Mouse (Mus musculus): ENCODE results near the gene Adamts4. TPM values are rescaled to one million over a fixed set of nuclear protein-coding genes. Genes with fewer than 3 reads are reported as not detected.

Adamts4 gene
- polyA plus RNA-seq, 1 experiment from 2014 or later, result 7.5 TPM

GRCm38 (mm10) chr1:171285096-171285892 lies 35.1 kb downstream of the Adamts4 start:
- Histone ChIP-seq H3K4me3 (ENCODE audit: low read depth, low read length) (no peak overlapping the region), H3K4me2 (no peak overlapping the region), H3K36me3 (ENCODE audit: insufficient read depth) (peaks cover 65% of the 10 kb centered on the region), H3K9ac (no peak overlapping the region), H3K9me3 (ENCODE audit: low read depth, low read length) (no peaks in the 10 kb centered on the region), H3K27ac (ENCODE audit: low read depth) (no peak overlapping the region), H3K27me3 (ENCODE audit: insufficient read depth, low read length) (no peaks in the 10 kb centered on the region), H3K4me1 (ENCODE audit: insufficient read depth) (peaks cover 5% of the 10 kb centered on the region; the same call in 1 of the 2 replicates)
- ATAC-seq (ENCODE audit: insufficient read depth), result no peak
- TF ChIP-seq CTCF (IDR thresholded peaks at IDR 0.05; ENCODE audit: low read depth), result no peak
- 84% methylated on average over 20 of the region's 20 CpGs for WGBS
- no peak for DNase-seq

GRCm38 (mm10) chr1:171286517-171286916 lies 36.3 kb downstream of the Adamts4 start:
- DNase-seq, result no peak
- H3K36me3 ChIP-seq (ENCODE audit: insufficient read depth), result peaks cover 65% of the 10 kb centered on the region

GRCm38 (mm10) chr1:171287136-171288081 lies 37.2 kb downstream of the Adamts4 start, which contains the start of gene Usp21:
Gene Usp21 (minus strand): TSS chr1:171287991.
- TF ChIP-seq CTCF (IDR thresholded peaks at IDR 0.05; ENCODE audit: low read depth), result no peak
- peak; percentile 95 for ATAC-seq (ENCODE audit: insufficient read depth)
- under 1% methylated on average over 49 of the region's 49 CpGs for WGBS

More at GRCm38 (mm10) chr1:171286517-171286916, 36.3 kb downstream of the Adamts4 start:
- no peaks in the 10 kb centered on the region for H3K9me3 ChIP-seq (ENCODE audit: low read depth, low read length)
- H3K9ac ChIP-seq, result no peak overlapping the region
- no peak for TF ChIP-seq CTCF (IDR thresholded peaks at IDR 0.05; ENCODE audit: low read depth)
- H3K4me2 ChIP-seq, result peak overlapping the region; percentile 62
- no peaks in the 10 kb centered on the region for H3K27me3 ChIP-seq (ENCODE audit: insufficient read depth, low read length)
- peak overlapping the region; percentile 74 for H3K4me3 ChIP-seq (ENCODE audit: low read depth, low read length)
- peaks cover 5% of the 10 kb centered on the region; the same call in 1 of the 2 replicates for H3K4me1 ChIP-seq (ENCODE audit: insufficient read depth)
- ATAC-seq (ENCODE audit: insufficient read depth), result no peak
- WGBS, result 86% methylated on average over 19 of the region's 19 CpGs
- no peak overlapping the region for H3K27ac ChIP-seq (ENCODE audit: low read depth)

GRCm38 (mm10) chr1:171288328-171288727 lies 38.1 kb downstream of the Adamts4 start:
- H3K4me2 ChIP-seq, result peak overlapping the region; percentile 62
- DNase-seq, result no peak
- 64% methylated on average over 4 of the region's 4 CpGs for WGBS
- no peak overlapping the region for H3K9ac ChIP-seq
- no peaks in the 10 kb centered on the region for H3K27me3 ChIP-seq (ENCODE audit: insufficient read depth, low read length)
- TF ChIP-seq CTCF (IDR thresholded peaks at IDR 0.05; ENCODE audit: low read depth), result no peak
- peak overlapping the region; percentile 25; the same call in 1 of the 2 replicates for H3K27ac ChIP-seq (ENCODE audit: low read depth)
- H3K36me3 ChIP-seq (ENCODE audit: insufficient read depth), result peaks cover 52% of the 10 kb centered on the region
- H3K4me1 ChIP-seq (ENCODE audit: insufficient read depth), result peaks cover 5% of the 10 kb centered on the region
- no peak for ATAC-seq (ENCODE audit: insufficient read depth)
- no peaks in the 10 kb centered on the region for H3K9me3 ChIP-seq (ENCODE audit: low read depth, low read length)
- no peak overlapping the region for H3K4me3 ChIP-seq (ENCODE audit: low read depth, low read length)

More at GRCm38 (mm10) chr1:171287136-171288081, 37.2 kb downstream of the Adamts4 start, which contains the start of gene Usp21:
- Histone ChIP-seq H3K36me3 (ENCODE audit: insufficient read depth) (peaks cover 61% of the 10 kb centered on the region), H3K4me1 (ENCODE audit: insufficient read depth) (peaks cover 5% of the 10 kb centered on the region; the same call in 1 of the 2 replicates), H3K4me3 (ENCODE audit: low read depth, low read length) (peak within 1 kb of the TSS; percentile 74), H3K4me2 (peak within 1 kb of the TSS; percentile 62), H3K27ac (ENCODE audit: low read depth) (peak within 1 kb of the TSS; percentile 90), H3K9ac (peak within 1 kb of the TSS; percentile 86), H3K27me3 (ENCODE audit: insufficient read depth, low read length) (no peaks in the 10 kb centered on the region), H3K9me3 (ENCODE audit: low read depth, low read length) (no peaks in the 10 kb centered on the region)
- DNase-seq, result peak; percentile 97

GRCm38 (mm10) chr1:171293351-171293750 lies 43.1 kb downstream of the Adamts4 start:
- H3K27ac ChIP-seq (ENCODE audit: low read depth), result no peak overlapping the region
- H3K9ac ChIP-seq, result peak overlapping the region; percentile 86; the same call in 1 of the 2 replicates
- peaks cover 8% of the 10 kb centered on the region; the same call in 1 of the 2 replicates for H3K27me3 ChIP-seq (ENCODE audit: insufficient read depth, low read length)
- ATAC-seq (ENCODE audit: insufficient read depth), result no peak
- no peak for DNase-seq
- H3K36me3 ChIP-seq (ENCODE audit: insufficient read depth), result peaks cover 18% of the 10 kb centered on the region
- peak overlapping the region; percentile 64; the same call in 1 of the 2 replicates for H3K4me3 ChIP-seq (ENCODE audit: low read depth, low read length)
- H3K4me1 ChIP-seq (ENCODE audit: insufficient read depth), result peaks cover 4% of the 10 kb centered on the region; the same call in 1 of the 2 replicates
- TF ChIP-seq CTCF (IDR thresholded peaks at IDR 0.05; ENCODE audit: low read depth), result no peak
- WGBS, result 80% methylated on average over 3 of the region's 3 CpGs
- peak overlapping the region; percentile 89 for H3K4me2 ChIP-seq
- H3K9me3 ChIP-seq (ENCODE audit: low read depth, low read length), result no peaks in the 10 kb centered on the region

GRCm38 (mm10) chr1:171293906-171294297 lies 43.7 kb downstream of the Adamts4 start:
- ATAC-seq (ENCODE audit: insufficient read depth) (no peak), DNase-seq (peak; percentile 50)
- Histone ChIP-seq H3K9ac (peak overlapping the region; percentile 86), H3K4me2 (peak overlapping the region; percentile 89), H3K36me3 (ENCODE audit: insufficient read depth) (peaks cover 13% of the 10 kb centered on the region), H3K4me1 (ENCODE audit: insufficient read depth) (peaks cover 4% of the 10 kb centered on the region; the same call in 1 of the 2 replicates), H3K27me3 (ENCODE audit: insufficient read depth, low read length) (peaks cover 8% of the 10 kb centered on the region; the same call in 1 of the 2 replicates), H3K4me3 (ENCODE audit: low read depth, low read length) (peak overlapping the region; percentile 64), H3K27ac (ENCODE audit: low read depth) (peak overlapping the region; percentile 98), H3K9me3 (ENCODE audit: low read depth, low read length) (no peaks in the 10 kb centered on the region)
- TF ChIP-seq CTCF (IDR thresholded peaks at IDR 0.05; ENCODE audit: low read depth), result no peak
- WGBS, result 27% methylated on average over 5 of the region's 5 CpGs
